Mouse (Mus musculus): ENCODE measurements at regions not wholly inside any gene's neighbourhood (a gene's known extent, or its start where the extent isn't known, plus 50 kb on each side); places are given as distances from the start of the nearest gene placed in this dataset.
A peak's percentile ranks its signal among the peaks of the same experiment; 100 is the strongest.

DNA sequence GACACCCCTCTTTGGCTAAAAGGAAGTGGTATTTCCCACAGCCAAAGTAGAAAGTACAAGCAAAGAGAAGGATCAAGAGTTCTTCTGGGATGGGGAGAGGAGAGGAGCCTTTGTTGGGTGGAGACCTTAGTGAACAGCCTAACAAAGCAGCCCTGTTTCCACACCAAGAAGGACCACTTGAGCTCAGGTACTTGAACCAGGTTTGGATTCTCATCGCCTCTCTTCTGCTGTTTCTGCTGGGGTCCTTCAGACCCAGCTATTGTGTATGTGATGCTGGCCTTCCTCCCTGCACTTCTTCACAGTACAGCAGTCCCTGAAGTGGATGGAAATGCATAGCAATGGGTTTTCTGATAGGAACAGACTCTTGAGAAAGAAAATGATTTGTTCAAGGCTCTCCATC, 106.4 kb upstream of the Dpt start:
- Histone ChIP-seq H3K27me3 (ENCODE audit: control insufficient read depth, insufficient read depth, low read length) (no peaks in the 10 kb centered on the region), H3K9ac (replicated peaks; ENCODE audit: low read depth, low read length) (no peak overlapping the region), H3K4me1 (ENCODE audit: control insufficient read depth, insufficient read depth) (no peaks in the 10 kb centered on the region), H3K9me3 (replicated peaks; ENCODE audit: control insufficient read depth, low read length) (no peaks in the 10 kb centered on the region), H3K27ac (ENCODE audit: low read depth) (no peak overlapping the region), H3K36me3 (replicated peaks; ENCODE audit: control insufficient read depth, insufficient read depth, low read length) (no peaks in the 10 kb centered on the region), H3K4me3 (ENCODE audit: low read depth, low read length) (no peak overlapping the region), H3K4me2 (ENCODE audit: low read depth, low read length) (no peak overlapping the region)
- ATAC-seq (ENCODE audit: insufficient read depth, low read depth) (no peak), DNase-seq (ENCODE audit: low spot score) (no peak)
- 77% methylated on average over 1 of the region's 1 CpGs for WGBS
- TF ChIP-seq CTCF (IDR thresholded peaks at IDR 0.05; ENCODE audit: low read depth), result no peak
- no peak for TF ChIP-seq EP300 (IDR thresholded peaks at IDR 0.05; ENCODE audit: low read depth)

DNA sequence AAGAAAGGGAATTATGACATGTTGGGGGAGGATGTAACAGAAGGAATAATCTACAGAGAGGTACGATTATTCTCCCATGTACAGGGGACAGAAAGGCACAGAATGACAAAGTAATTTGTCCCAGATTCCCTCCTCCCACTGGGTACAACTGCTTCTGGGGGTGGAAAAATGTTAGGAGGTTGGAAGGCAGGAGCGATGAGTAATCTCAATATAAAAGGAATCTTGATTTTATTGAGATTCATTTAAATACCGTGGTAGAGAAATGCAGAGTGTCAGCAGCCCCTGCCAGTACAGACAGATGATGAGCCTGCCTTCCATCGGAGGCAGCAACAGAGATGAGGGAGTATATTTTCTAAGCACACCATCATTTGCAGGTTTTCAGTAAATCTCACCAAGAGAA, 107.1 kb upstream of the Dpt start:
- Histone ChIP-seq H3K9ac (replicated peaks; ENCODE audit: low read depth, low read length) (no peak overlapping the region), H3K36me3 (replicated peaks; ENCODE audit: control insufficient read depth, insufficient read depth, low read length) (no peaks in the 10 kb centered on the region), H3K4me1 (ENCODE audit: control insufficient read depth, insufficient read depth) (no peaks in the 10 kb centered on the region), H3K4me3 (ENCODE audit: low read depth, low read length) (no peak overlapping the region), H3K27me3 (ENCODE audit: control insufficient read depth, insufficient read depth, low read length) (no peaks in the 10 kb centered on the region), H3K4me2 (ENCODE audit: low read depth, low read length) (no peak overlapping the region), H3K9me3 (replicated peaks; ENCODE audit: control insufficient read depth, low read length) (no peaks in the 10 kb centered on the region), H3K27ac (ENCODE audit: low read depth) (no peak overlapping the region)
- 78% methylated on average over 4 of the region's 4 CpGs for WGBS
- ATAC-seq (ENCODE audit: insufficient read depth, low read depth), result no peak
- TF ChIP-seq EP300 (IDR thresholded peaks at IDR 0.05; ENCODE audit: low read depth) (no peak), CTCF (IDR thresholded peaks at IDR 0.05; ENCODE audit: low read depth) (no peak)
- no peak for DNase-seq (ENCODE audit: low spot score)

DNA sequence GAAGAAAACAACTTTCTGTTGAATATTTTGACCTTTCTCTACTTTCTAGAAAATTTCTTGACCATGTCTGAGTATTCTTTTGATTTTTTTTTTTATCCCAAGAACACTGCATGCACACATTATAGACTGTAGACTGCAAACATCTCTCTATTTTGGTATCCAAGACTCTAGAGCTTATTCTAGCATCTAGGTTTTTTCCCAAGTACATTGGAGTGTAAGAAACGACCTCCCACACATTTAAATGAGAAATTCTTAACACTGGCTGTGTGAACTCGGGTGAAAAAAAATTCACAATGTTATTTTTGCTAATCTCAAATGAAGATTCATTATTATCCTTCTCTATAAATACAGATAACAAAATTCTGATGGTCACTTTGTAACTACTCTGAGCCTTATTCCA, 112.0 kb upstream of the Dpt start:
- Histone ChIP-seq H3K27ac (ENCODE audit: low read depth) (no peak overlapping the region), H3K36me3 (replicated peaks; ENCODE audit: control insufficient read depth, insufficient read depth, low read length) (no peaks in the 10 kb centered on the region), H3K9ac (replicated peaks; ENCODE audit: low read depth, low read length) (no peak overlapping the region), H3K9me3 (replicated peaks; ENCODE audit: control insufficient read depth, low read length) (no peaks in the 10 kb centered on the region), H3K4me2 (ENCODE audit: low read depth, low read length) (no peak overlapping the region), H3K27me3 (ENCODE audit: control insufficient read depth, insufficient read depth, low read length) (no peaks in the 10 kb centered on the region), H3K4me1 (ENCODE audit: control insufficient read depth, insufficient read depth) (peaks cover 3% of the 10 kb centered on the region; the same call in 1 of the 2 replicates), H3K4me3 (ENCODE audit: low read depth, low read length) (no peak overlapping the region)
- DNase-seq (ENCODE audit: low spot score), result no peak
- no peak for TF ChIP-seq EP300 (IDR thresholded peaks at IDR 0.05; ENCODE audit: low read depth)
- TF ChIP-seq CTCF (IDR thresholded peaks at IDR 0.05; ENCODE audit: low read depth), result no peak
- ATAC-seq (ENCODE audit: insufficient read depth, low read depth), result no peak
- WGBS, result 49% methylated on average over 2 of the region's 2 CpGs

DNA sequence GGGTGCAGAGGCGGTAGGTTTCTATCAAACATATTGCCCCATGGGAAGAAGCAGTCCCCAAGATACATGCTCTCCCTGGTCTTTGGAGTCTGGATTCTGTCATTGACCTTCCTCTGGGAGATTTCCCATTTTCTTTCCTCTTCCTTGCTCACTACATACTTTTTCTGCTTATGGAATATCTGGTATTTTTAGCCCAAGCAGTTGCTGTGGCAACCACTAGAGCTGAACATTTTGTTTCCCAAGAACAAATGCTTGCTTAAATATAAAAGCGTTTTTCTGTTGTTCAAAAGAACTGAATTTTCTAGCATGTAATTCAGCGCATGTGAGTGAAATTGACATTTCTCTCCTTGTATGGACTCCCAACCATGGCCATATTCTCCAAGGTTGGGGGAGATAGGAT, 112.7 kb upstream of the Dpt start:
- H3K27me3 ChIP-seq (ENCODE audit: control insufficient read depth, insufficient read depth, low read length), result no peaks in the 10 kb centered on the region
- no peak overlapping the region for H3K4me2 ChIP-seq (ENCODE audit: low read depth, low read length)
- no peak overlapping the region for H3K4me3 ChIP-seq (ENCODE audit: low read depth, low read length)
- no peaks in the 10 kb centered on the region for H3K36me3 ChIP-seq (replicated peaks; ENCODE audit: control insufficient read depth, insufficient read depth, low read length)
- no peak overlapping the region for H3K27ac ChIP-seq (ENCODE audit: low read depth)
- 83% methylated on average over 3 of the region's 3 CpGs for WGBS
- TF ChIP-seq EP300 (IDR thresholded peaks at IDR 0.05; ENCODE audit: low read depth), result no peak
- TF ChIP-seq CTCF (IDR thresholded peaks at IDR 0.05; ENCODE audit: low read depth), result no peak
- no peaks in the 10 kb centered on the region for H3K9me3 ChIP-seq (replicated peaks; ENCODE audit: control insufficient read depth, low read length)
- ATAC-seq (ENCODE audit: insufficient read depth, low read depth) (no peak), DNase-seq (ENCODE audit: low spot score) (no peak)
- no peak overlapping the region for H3K9ac ChIP-seq (replicated peaks; ENCODE audit: low read depth, low read length)
- H3K4me1 ChIP-seq (ENCODE audit: control insufficient read depth, insufficient read depth), result peaks cover 3% of the 10 kb centered on the region; the same call in 1 of the 2 replicates

DNA sequence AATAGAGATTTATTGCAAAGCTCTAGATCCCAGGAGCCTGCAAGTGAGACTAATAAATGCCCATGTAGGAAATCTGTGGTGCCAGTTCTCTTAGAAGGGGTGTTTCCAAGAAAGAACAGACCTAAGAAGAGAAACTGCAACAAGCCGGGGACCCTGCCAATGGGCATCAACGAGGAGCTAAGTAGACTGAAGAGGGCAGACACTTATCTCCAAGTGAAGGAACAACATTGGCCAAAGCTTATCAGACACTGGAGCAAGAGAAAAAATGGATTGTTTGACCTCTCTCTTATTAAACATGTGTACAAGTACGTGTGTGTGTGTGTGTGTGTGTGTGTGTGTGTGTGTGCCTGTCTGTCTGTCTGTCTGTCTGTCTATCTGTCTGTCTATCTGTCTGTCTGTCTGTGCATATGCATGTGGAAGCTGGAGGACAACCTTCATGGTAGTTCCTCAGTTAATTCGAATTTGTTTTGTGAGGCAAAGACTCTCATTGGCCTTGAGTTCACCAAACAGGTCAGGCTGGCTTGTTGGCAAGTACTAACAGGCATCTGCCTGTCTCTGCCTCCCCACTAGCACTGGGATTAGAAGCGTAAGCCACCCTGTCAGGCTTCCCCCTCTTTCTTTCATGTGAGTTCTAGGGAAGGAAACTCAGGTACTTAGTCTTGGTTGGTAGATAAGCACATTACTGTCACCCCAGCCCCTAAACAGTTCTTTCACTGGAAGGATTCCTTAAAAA, 113.4 kb upstream of the Dpt start:
- TF ChIP-seq CTCF (IDR thresholded peaks at IDR 0.05; ENCODE audit: low read depth) (no peak), EP300 (IDR thresholded peaks at IDR 0.05; ENCODE audit: low read depth) (no peak)
- Histone ChIP-seq H3K4me3 (ENCODE audit: low read depth, low read length) (no peak overlapping the region), H3K4me2 (ENCODE audit: low read depth, low read length) (no peak overlapping the region), H3K36me3 (replicated peaks; ENCODE audit: control insufficient read depth, insufficient read depth, low read length) (no peaks in the 10 kb centered on the region), H3K4me1 (ENCODE audit: control insufficient read depth, insufficient read depth) (peaks cover 3% of the 10 kb centered on the region; the same call in 1 of the 2 replicates), H3K27me3 (ENCODE audit: control insufficient read depth, insufficient read depth, low read length) (no peaks in the 10 kb centered on the region), H3K9ac (replicated peaks; ENCODE audit: low read depth, low read length) (no peak overlapping the region), H3K9me3 (replicated peaks; ENCODE audit: control insufficient read depth, low read length) (no peaks in the 10 kb centered on the region), H3K27ac (ENCODE audit: low read depth) (peak overlapping the region; percentile 43; the same call in 1 of the 2 replicates)
- ATAC-seq (ENCODE audit: insufficient read depth, low read depth), result no peak
- 55% methylated on average over 5 of the region's 5 CpGs for WGBS
- no peak for DNase-seq (ENCODE audit: low spot score)

DNA sequence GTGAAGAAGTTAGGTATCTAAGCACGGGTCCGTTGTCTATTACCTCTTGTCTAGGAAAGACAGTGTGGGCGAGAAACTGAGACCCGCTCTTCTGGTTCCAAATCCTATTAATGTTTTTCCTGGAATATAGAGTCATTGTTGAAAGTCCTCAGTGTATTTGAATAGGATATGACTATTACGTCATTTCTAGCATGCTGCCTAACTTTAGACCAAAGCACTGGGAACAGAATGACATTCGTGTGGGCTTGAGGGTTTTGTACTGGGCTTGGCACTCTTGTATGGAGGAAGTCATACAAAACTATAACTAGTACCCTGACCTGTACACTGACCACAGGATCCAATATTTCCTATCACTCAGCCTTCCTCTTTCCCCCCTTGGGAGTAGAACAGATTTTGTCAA, 114.0 kb upstream of the Dpt start:
- DNase-seq (ENCODE audit: low spot score), result peak; percentile 17
- H3K27ac ChIP-seq (ENCODE audit: low read depth), result peak overlapping the region; percentile 43; the same call in 1 of the 2 replicates
- H3K9me3 ChIP-seq (replicated peaks; ENCODE audit: control insufficient read depth, low read length), result no peaks in the 10 kb centered on the region
- H3K4me3 ChIP-seq (ENCODE audit: low read depth, low read length), result no peak overlapping the region
- no peaks in the 10 kb centered on the region for H3K27me3 ChIP-seq (ENCODE audit: control insufficient read depth, insufficient read depth, low read length)
- no peak overlapping the region for H3K4me2 ChIP-seq (ENCODE audit: low read depth, low read length)
- no peak for TF ChIP-seq EP300 (IDR thresholded peaks at IDR 0.05; ENCODE audit: low read depth)
- no peak for TF ChIP-seq CTCF (IDR thresholded peaks at IDR 0.05; ENCODE audit: low read depth)
- ATAC-seq (ENCODE audit: insufficient read depth, low read depth), result no peak
- H3K9ac ChIP-seq (replicated peaks; ENCODE audit: low read depth, low read length), result no peak overlapping the region
- H3K36me3 ChIP-seq (replicated peaks; ENCODE audit: control insufficient read depth, insufficient read depth, low read length), result no peaks in the 10 kb centered on the region
- H3K4me1 ChIP-seq (ENCODE audit: control insufficient read depth, insufficient read depth), result peaks cover 3% of the 10 kb centered on the region; the same call in 1 of the 2 replicates
- 78% methylated on average over 6 of the region's 6 CpGs for WGBS
